Mouse (Mus musculus): Measurements from ENCODE around the gene Homer1.

DNA sequence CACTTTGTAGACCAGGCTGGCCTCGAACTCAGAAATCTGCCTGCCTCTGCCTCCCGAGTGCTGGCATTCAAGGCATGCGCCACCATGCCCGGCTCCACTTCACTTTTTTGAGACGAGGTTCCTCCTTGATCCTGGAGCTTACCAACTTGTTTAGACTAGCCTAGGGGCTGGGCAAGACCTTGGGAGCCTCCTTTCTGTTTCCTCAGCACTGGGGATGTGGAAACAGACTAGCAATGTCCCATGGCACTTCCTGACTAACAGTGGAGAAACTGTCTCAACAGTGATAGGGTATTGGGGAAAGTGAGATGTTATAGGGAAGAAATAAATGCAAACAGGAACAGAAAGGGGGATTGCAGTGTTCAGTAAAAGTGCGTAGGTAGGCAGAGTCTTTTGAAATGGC is 47.7 kb upstream of the Homer1 start:
- TF ChIP-seq CTCF (IDR thresholded peaks at IDR 0.05; ENCODE audit: low read depth) = no peak
- TF ChIP-seq EP300 (optimal IDR thresholded peaks at IDR 0.05) = no peak

Measured in stomach, postnatal 0 days (tissue).